Mouse (Mus musculus) lung, postnatal 0 days (tissue): ENCODE results near the gene Aff3.

ENCODE experiments used
- CTCF ChIP-seq: IDR thresholded peaks from 2 replicates; pipeline ENCODE4 v1.5.1; 2016; ENCODE audit warnings: antibody characterized with exemption, mild to moderate bottlenecking
- EP300 ChIP-seq: IDR thresholded peaks from 2 replicates; pipeline ENCODE4 v1.6.1; 2016; ENCODE audit warnings: antibody characterized with exemption, mild to moderate bottlenecking, control low read depth

- no peak for TF ChIP-seq CTCF
- no peak for TF ChIP-seq EP300
Observed at GRCm38 (mm10) chr1:38503431-38504089, 161.2 kb downstream of the Aff3 start.
